Mouse (Mus musculus) heart, postnatal 0 days (tissue): ENCODE measurements at regions not wholly inside any gene's neighbourhood (a gene's known extent, or its start where the extent isn't known, plus 50 kb on each side); places are given as distances from the start of the nearest gene placed in this dataset.

ENCODE experiments used
- CTCF ChIP-seq: IDR thresholded peaks from 2 replicates; pipeline ENCODE4 v1.5.1; 2016; ENCODE audit warnings: antibody characterized with exemption, control low read depth, low read depth
- EP300 ChIP-seq: IDR thresholded peaks from 2 replicates; pipeline ENCODE4 v1.6.1; 2016; ENCODE audit warnings: antibody characterized with exemption, low read depth

GRCm38 (mm10) chr15:8783036-8783435 is 72.5 kb upstream of the Slc1a3 start:
- no peak for TF ChIP-seq CTCF
- no peak for TF ChIP-seq EP300
